Mouse (Mus musculus) stomach, embryonic 16.5 days (tissue): Measurements from ENCODE around the gene Hist1h1d. TPM values are rescaled to one million over a fixed set of nuclear protein-coding genes. Genes with fewer than 3 reads are reported as not detected.

Source experiments
- ATAC-seq: fragments of 200-750 bp; cut with Nextera tagmentation; 2 replicates; pipeline ENCODE4 v1.8.0; 2017; ENCODE audit warnings: moderate number of reproducible peaks, moderate TSS enrichment; ENCODE audit not compliant: insufficient read depth, low FRiP score
- H3K27ac ChIP-seq: fragments of 300-500 bp; sonication (generic); 2 replicates; pipeline ENCODE4 v1.5.1; 2014; ENCODE audit warnings: low read length
- H3K27me3 ChIP-seq: fragments of 300-500 bp; sonication (generic); 2 replicates; pipeline ENCODE4 v1.6.1; 2014; ENCODE audit warnings: low read length, control low read depth, mixed read lengths; ENCODE audit not compliant: control insufficient read depth, insufficient read depth
- H3K36me3 ChIP-seq: fragments of 300-500 bp; sonication (generic); 2 replicates; pipeline ENCODE4 v1.6.1; 2014; ENCODE audit warnings: low read length; ENCODE audit not compliant: control insufficient read depth, insufficient read depth
- H3K4me1 ChIP-seq: fragments of 300-500 bp; sonication (generic); 2 replicates; pipeline ENCODE4 v1.6.1; 2014; ENCODE audit warnings: low read length, control low read depth, mixed read lengths; ENCODE audit not compliant: control insufficient read depth, insufficient read depth
- H3K4me2 ChIP-seq: fragments of 300-500 bp; sonication (generic); 2 replicates; pipeline ENCODE4 v1.6.1; 2014; ENCODE audit warnings: low read depth, low read length, mixed read lengths
- H3K4me3 ChIP-seq: fragments of 300-500 bp; sonication (generic); replicated peaks from 2 replicates; pipeline ENCODE4 v1.5.1; 2014; ENCODE audit warnings: mild to moderate bottlenecking, low read length
- H3K9ac ChIP-seq: fragments of 300-500 bp; sonication (generic); 2 replicates; pipeline ENCODE4 v1.6.1; 2014; ENCODE audit warnings: low read length
- H3K9me3 ChIP-seq: fragments of 300-500 bp; sonication (generic); replicated peaks from 2 replicates; pipeline ENCODE4 v1.6.1; 2016; ENCODE audit warnings: low read length, control low read depth; ENCODE audit not compliant: control insufficient read depth
- WGBS: fragments of 180-500 bp; shearing (Covaris S2); extraction: QIAGEN DNeasy Blood & Tissue Kit; methylation state at CpG from one replicate; pipeline ENCODE4 v1.1.7; 2014; 5-methylcytosine and 5-hydroxymethylcytosine counted together
- polyA plus RNA-seq: library from polyadenylated mRNA; unstranded; fragments of >200 nt; fragmentation: Nextera tagmentation; extraction: Ambion mirVana; gene quantifications from 2 replicates; pipeline ENCODE4 v1.2.1, GENCODE M21; 2015

Hist1h1d gene
- polyA plus RNA-seq, 1 experiment from 2014 or later, result 0.93 TPM

- H3K27me3 ChIP-seq, result no peaks in the 10 kb centered on the region
- no peaks in the 10 kb centered on the region for H3K36me3 ChIP-seq
- H3K9me3 ChIP-seq, result no peaks in the 10 kb centered on the region
- peak overlapping the region; percentile 85 for H3K27ac ChIP-seq
- H3K4me3 ChIP-seq, result peak overlapping the region; percentile 69
- H3K4me1 ChIP-seq, result peaks cover 3% of the 10 kb centered on the region
- peak; percentile 50; the same call in 1 of the 2 replicates for ATAC-seq
- 0% methylated on average over 19 of the region's 19 CpGs for WGBS
- H3K9ac ChIP-seq, result peak overlapping the region; percentile 68
- H3K4me2 ChIP-seq, result peak overlapping the region; percentile 99
Observed at GRCm38 (mm10) chr13:23516822-23517602, 36.0 kb upstream of the Hist1h1d start.

- H3K36me3 ChIP-seq, result no peaks in the 10 kb centered on the region
- H3K9ac ChIP-seq, result peak overlapping the region; percentile 69
- ATAC-seq, result peak; percentile 90
- under 1% methylated on average over 27 of the region's 27 CpGs for WGBS
- H3K4me1 ChIP-seq, result peaks cover 3% of the 10 kb centered on the region
- H3K27ac ChIP-seq, result peak overlapping the region; percentile 85
- peak overlapping the region; percentile 99 for H3K4me2 ChIP-seq
- H3K9me3 ChIP-seq, result no peaks in the 10 kb centered on the region
- peak overlapping the region; percentile 69 for H3K4me3 ChIP-seq
- H3K27me3 ChIP-seq, result no peaks in the 10 kb centered on the region
Observed at GRCm38 (mm10) chr13:23517603-23518294, 35.3 kb upstream of the Hist1h1d start.

GRCm38 (mm10) chr13:23518295-23518603 is 34.8 kb upstream of the Hist1h1d start:
- no peak overlapping the region; the same call in 1 of the 2 replicates for H3K9ac ChIP-seq

GRCm38 (mm10) chr13:23518885-23519284 is 34.2 kb upstream of the Hist1h1d start:
- Histone ChIP-seq H3K9me3 (no peaks in the 10 kb centered on the region), H3K9ac (0 out of 2 replicates have a peak overlapping the region, but pooled peaks have one; percentile 40), H3K27ac (no peak overlapping the region), H3K4me2 (peak overlapping the region; percentile 99), H3K36me3 (no peaks in the 10 kb centered on the region), H3K27me3 (no peaks in the 10 kb centered on the region), H3K4me3 (peak overlapping the region; percentile 43), H3K4me1 (peaks cover 3% of the 10 kb centered on the region)
- WGBS, result 0% methylated on average over 6 of the region's 6 CpGs
- ATAC-seq, result peak; percentile 66

More at GRCm38 (mm10) chr13:23518295-23518603, 34.8 kb upstream of the Hist1h1d start:
- H3K27me3 ChIP-seq, result no peaks in the 10 kb centered on the region
- H3K27ac ChIP-seq, result no peak overlapping the region
- peak overlapping the region; percentile 69 for H3K4me3 ChIP-seq
- H3K4me1 ChIP-seq, result peaks cover 3% of the 10 kb centered on the region
- ATAC-seq, result no peak
- H3K9me3 ChIP-seq, result no peaks in the 10 kb centered on the region
- WGBS, result under 1% methylated on average over 6 of the region's 6 CpGs
- no peaks in the 10 kb centered on the region for H3K36me3 ChIP-seq
- peak overlapping the region; percentile 99 for H3K4me2 ChIP-seq

- Histone ChIP-seq H3K27me3 (no peaks in the 10 kb centered on the region), H3K36me3 (no peaks in the 10 kb centered on the region), H3K27ac (no peak overlapping the region), H3K9ac (0 out of 2 replicates have a peak overlapping the region, but pooled peaks have one; percentile 40), H3K9me3 (no peaks in the 10 kb centered on the region), H3K4me3 (peak overlapping the region; percentile 43), H3K4me2 (peak overlapping the region; percentile 99), H3K4me1 (peaks cover 3% of the 10 kb centered on the region)
- peak; percentile 50 for ATAC-seq
- WGBS, result under 1% methylated on average over 10 of the region's 10 CpGs
Observed at GRCm38 (mm10) chr13:23519416-23519815, 33.6 kb upstream of the Hist1h1d start.

GRCm38 (mm10) chr13:23521703-23522102 is 31.4 kb upstream of the Hist1h1d start:
- no peaks in the 10 kb centered on the region for H3K27me3 ChIP-seq
- H3K4me2 ChIP-seq, result peak overlapping the region; percentile 42
- H3K27ac ChIP-seq, result no peak overlapping the region
- H3K9ac ChIP-seq, result no peak overlapping the region
- 1% methylated on average over 14 of the region's 14 CpGs for WGBS
- no peaks in the 10 kb centered on the region for H3K9me3 ChIP-seq
- peaks cover 4% of the 10 kb centered on the region; the same call in 1 of the 2 replicates for H3K4me1 ChIP-seq
- ATAC-seq, result no peak
- H3K4me3 ChIP-seq, result 0 out of 2 replicates have a peak overlapping the region, but pooled peaks have one; percentile 5
- H3K36me3 ChIP-seq, result no peaks in the 10 kb centered on the region

GRCm38 (mm10) chr13:23523976-23524375 is 29.1 kb upstream of the Hist1h1d start:
- Histone ChIP-seq H3K9ac (no peak overlapping the region), H3K9me3 (no peaks in the 10 kb centered on the region), H3K27ac (no peak overlapping the region), H3K4me1 (peaks cover 6% of the 10 kb centered on the region; the same call in 1 of the 2 replicates), H3K4me2 (no peak overlapping the region), H3K36me3 (no peaks in the 10 kb centered on the region), H3K27me3 (no peaks in the 10 kb centered on the region), H3K4me3 (no peak overlapping the region)
- WGBS, result 44% methylated on average over 5 of the region's 5 CpGs
- ATAC-seq, result no peak

GRCm38 (mm10) chr13:23524654-23525053 is 28.4 kb upstream of the Hist1h1d start:
- ATAC-seq, result no peak
- WGBS, result 11% methylated on average over 5 of the region's 5 CpGs
- Histone ChIP-seq H3K4me2 (no peak overlapping the region), H3K27me3 (no peaks in the 10 kb centered on the region), H3K36me3 (no peaks in the 10 kb centered on the region), H3K4me3 (no peak overlapping the region), H3K9me3 (no peaks in the 10 kb centered on the region), H3K9ac (no peak overlapping the region), H3K4me1 (peaks cover 8% of the 10 kb centered on the region), H3K27ac (no peak overlapping the region)

GRCm38 (mm10) chr13:23525901-23526300 is 27.2 kb upstream of the Hist1h1d start:
- no peak overlapping the region for H3K27ac ChIP-seq
- peak overlapping the region; percentile 55 for H3K4me3 ChIP-seq
- H3K9ac ChIP-seq, result 0 out of 2 replicates have a peak overlapping the region, but pooled peaks have one; percentile 46
- peaks cover 8% of the 10 kb centered on the region for H3K4me1 ChIP-seq
- ATAC-seq, result no peak
- H3K27me3 ChIP-seq, result no peaks in the 10 kb centered on the region
- WGBS, result 4% methylated on average over 10 of the region's 10 CpGs
- H3K9me3 ChIP-seq, result no peaks in the 10 kb centered on the region
- peak overlapping the region; percentile 63 for H3K4me2 ChIP-seq
- H3K36me3 ChIP-seq, result no peaks in the 10 kb centered on the region
